Mouse (Mus musculus): ENCODE results near the gene Chrna10. TPM values are rescaled to one million over a fixed set of nuclear protein-coding genes. Genes with fewer than 3 reads are reported as not detected.

Chrna10 gene
- polyA plus RNA-seq, 1 experiment = 1.8 TPM

- 88% methylated on average over 7 of the region's 7 CpGs for WGBS
- Histone ChIP-seq H3K27me3 (ENCODE audit: control insufficient read depth, insufficient read depth, low read length) (no peaks in the 10 kb centered on the region), H3K27ac (ENCODE audit: control insufficient read depth, insufficient read depth, low read length) (no peak overlapping the region), H3K36me3 (ENCODE audit: control insufficient read depth, insufficient read depth, low read length) (peaks cover 56% of the 10 kb centered on the region), H3K4me3 (ENCODE audit: control insufficient read depth, insufficient read depth, low read length) (no peak overlapping the region), H3K4me1 (replicated peaks; ENCODE audit: control insufficient read depth, insufficient read depth, low read length) (no peaks in the 10 kb centered on the region)
- peak; percentile 30 for DNase-seq
- TF ChIP-seq POLR2A (IDR thresholded peaks at IDR 0.05; ENCODE audit: control insufficient read depth, extremely low read depth, insufficient read depth, low read length, poor library complexity) (no peak), CTCF (IDR thresholded peaks at IDR 0.05; ENCODE audit: borderline replicate concordance, control insufficient read depth, extremely low read depth, insufficient read depth, low read length, poor library complexity) (no peak)
These were observed 38.1 kb downstream of the Chrna10 start for GRCm38 (mm10) chr7:102078517-102078916.

DNA sequence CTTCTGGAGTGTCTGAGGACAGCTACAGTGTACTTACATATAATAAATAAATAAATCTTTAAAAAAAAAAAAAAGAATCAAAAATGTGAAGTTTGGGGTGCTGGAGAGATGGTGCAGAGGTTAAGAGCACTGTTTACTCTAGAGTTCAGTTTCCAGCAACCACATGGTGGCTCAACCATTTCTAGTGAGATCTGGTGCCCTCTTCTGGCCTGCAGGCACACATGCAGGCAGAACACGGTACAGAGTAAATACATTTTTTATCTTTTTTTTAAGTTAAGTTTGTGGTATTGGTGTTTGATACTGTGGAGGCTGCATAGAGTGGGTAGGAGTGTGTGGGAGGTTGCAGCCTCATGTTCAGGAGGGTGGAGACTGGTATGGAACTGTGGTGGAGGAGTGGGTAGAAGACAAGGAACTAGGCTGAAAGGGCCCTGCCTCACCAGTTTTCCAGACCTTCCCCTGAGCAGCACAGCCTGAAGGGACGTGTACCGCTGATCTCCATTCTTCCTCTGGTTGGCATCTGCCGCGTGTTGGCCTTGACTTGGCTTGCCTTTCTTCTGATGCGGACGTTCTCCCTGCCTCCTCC, 39.8 kb downstream of the Chrna10 start:
- peaks cover 66% of the 10 kb centered on the region for H3K36me3 ChIP-seq (ENCODE audit: control insufficient read depth, insufficient read depth, low read length)
- 81% methylated on average over 6 of the region's 7 CpGs for WGBS
- H3K4me3 ChIP-seq (ENCODE audit: control insufficient read depth, insufficient read depth, low read length) = no peak overlapping the region
- H3K4me1 ChIP-seq (replicated peaks; ENCODE audit: control insufficient read depth, insufficient read depth, low read length) = no peaks in the 10 kb centered on the region
- peak; percentile 45 for DNase-seq
- H3K27ac ChIP-seq (ENCODE audit: control insufficient read depth, insufficient read depth, low read length) = no peak overlapping the region
- TF ChIP-seq POLR2A (IDR thresholded peaks at IDR 0.05; ENCODE audit: control insufficient read depth, extremely low read depth, insufficient read depth, low read length, poor library complexity) (no peak), CTCF (IDR thresholded peaks at IDR 0.05; ENCODE audit: borderline replicate concordance, control insufficient read depth, extremely low read depth, insufficient read depth, low read length, poor library complexity) (no peak)
- no peaks in the 10 kb centered on the region for H3K27me3 ChIP-seq (ENCODE audit: control insufficient read depth, insufficient read depth, low read length)

GRCm38 (mm10) chr7:102066363-102066762, 50.3 kb downstream of the Chrna10 start:
- WGBS = 66% methylated on average over 6 of the region's 6 CpGs

GRCm38 (mm10) chr7:102065046-102065891, 51.4 kb downstream of the Chrna10 start, which contains the start of the genes Rnf121, Xndc1 and Xntrpc:
Gene Rnf121 (minus strand): TSS chr7:102065469.
Gene Xndc1 (plus strand): TSS chr7:102065511.
Gene Xntrpc (plus strand): TSS chr7:102065713.
- peak within 1 kb of the TSS; percentile 92 for H3K4me3 ChIP-seq (ENCODE audit: control insufficient read depth, insufficient read depth, low read length)
- peak; percentile 92 for DNase-seq
- H3K4me1 ChIP-seq (replicated peaks; ENCODE audit: control insufficient read depth, insufficient read depth, low read length) = peaks cover 4% of the 10 kb centered on the region
- H3K27ac ChIP-seq (ENCODE audit: control insufficient read depth, insufficient read depth, low read length) = peak within 1 kb of the TSS; percentile 53; the same call in 1 of the 2 replicates
- no peak for TF ChIP-seq CTCF (IDR thresholded peaks at IDR 0.05; ENCODE audit: borderline replicate concordance, control insufficient read depth, extremely low read depth, insufficient read depth, low read length, poor library complexity)
- TF ChIP-seq POLR2A (IDR thresholded peaks at IDR 0.05; ENCODE audit: control insufficient read depth, extremely low read depth, insufficient read depth, low read length, poor library complexity) = peak; percentile 73
- under 1% methylated on average over 56 of the region's 56 CpGs for WGBS
- H3K36me3 ChIP-seq (ENCODE audit: control insufficient read depth, insufficient read depth, low read length) = no peaks in the 10 kb centered on the region
- H3K27me3 ChIP-seq (ENCODE audit: control insufficient read depth, insufficient read depth, low read length) = no peaks in the 10 kb centered on the region

More at GRCm38 (mm10) chr7:102066363-102066762, 50.3 kb downstream of the Chrna10 start:
- Histone ChIP-seq H3K27ac (ENCODE audit: control insufficient read depth, insufficient read depth, low read length) (no peak overlapping the region), H3K27me3 (ENCODE audit: control insufficient read depth, insufficient read depth, low read length) (no peaks in the 10 kb centered on the region), H3K36me3 (ENCODE audit: control insufficient read depth, insufficient read depth, low read length) (no peaks in the 10 kb centered on the region), H3K4me3 (ENCODE audit: control insufficient read depth, insufficient read depth, low read length) (no peak overlapping the region), H3K4me1 (replicated peaks; ENCODE audit: control insufficient read depth, insufficient read depth, low read length) (peaks cover 4% of the 10 kb centered on the region)
- no peak for DNase-seq
- TF ChIP-seq POLR2A (IDR thresholded peaks at IDR 0.05; ENCODE audit: control insufficient read depth, extremely low read depth, insufficient read depth, low read length, poor library complexity) = no peak
- no peak for TF ChIP-seq CTCF (IDR thresholded peaks at IDR 0.05; ENCODE audit: borderline replicate concordance, control insufficient read depth, extremely low read depth, insufficient read depth, low read length, poor library complexity)

DNA sequence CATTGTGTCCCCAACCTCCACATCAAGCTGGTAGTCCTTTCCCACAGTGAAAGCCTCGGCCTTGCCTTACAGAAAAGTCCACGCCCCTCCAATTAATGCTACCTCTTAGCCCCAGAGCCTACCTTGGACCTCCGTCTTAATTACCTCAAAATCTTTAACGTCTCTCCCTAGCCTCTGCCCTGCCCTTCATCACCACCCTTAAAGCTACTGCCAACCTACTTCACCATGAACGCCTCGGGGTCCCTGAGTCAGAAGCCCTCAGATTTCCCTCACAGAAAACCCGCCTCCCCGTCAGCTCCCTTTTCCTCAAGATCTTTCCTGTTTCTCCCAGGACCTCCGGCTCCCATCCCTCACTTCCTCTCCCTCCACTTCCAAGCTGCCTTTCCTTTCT, 52.0 kb downstream of the Chrna10 start:
- WGBS = 1% methylated on average over 9 of the region's 9 CpGs
- no peaks in the 10 kb centered on the region for H3K27me3 ChIP-seq (ENCODE audit: control insufficient read depth, insufficient read depth, low read length)
- H3K4me3 ChIP-seq (ENCODE audit: control insufficient read depth, insufficient read depth, low read length) = peak overlapping the region; percentile 92
- no peaks in the 10 kb centered on the region for H3K36me3 ChIP-seq (ENCODE audit: control insufficient read depth, insufficient read depth, low read length)
- TF ChIP-seq POLR2A (IDR thresholded peaks at IDR 0.05; ENCODE audit: control insufficient read depth, extremely low read depth, insufficient read depth, low read length, poor library complexity) (no peak), CTCF (IDR thresholded peaks at IDR 0.05; ENCODE audit: borderline replicate concordance, control insufficient read depth, extremely low read depth, insufficient read depth, low read length, poor library complexity) (no peak)
- DNase-seq = no peak
- H3K4me1 ChIP-seq (replicated peaks; ENCODE audit: control insufficient read depth, insufficient read depth, low read length) = peaks cover 4% of the 10 kb centered on the region
- H3K27ac ChIP-seq (ENCODE audit: control insufficient read depth, insufficient read depth, low read length) = peak overlapping the region; percentile 22; the same call in 1 of the 2 replicates

- Histone ChIP-seq H3K27ac (ENCODE audit: control insufficient read depth, insufficient read depth, low read length) (no peak overlapping the region), H3K4me1 (replicated peaks; ENCODE audit: control insufficient read depth, insufficient read depth, low read length) (peaks cover 4% of the 10 kb centered on the region), H3K27me3 (ENCODE audit: control insufficient read depth, insufficient read depth, low read length) (no peaks in the 10 kb centered on the region), H3K4me3 (ENCODE audit: control insufficient read depth, insufficient read depth, low read length) (no peak overlapping the region), H3K36me3 (ENCODE audit: control insufficient read depth, insufficient read depth, low read length) (no peaks in the 10 kb centered on the region)
- 68% methylated on average over 9 of the region's 9 CpGs for WGBS
- DNase-seq = no peak
- no peak for TF ChIP-seq CTCF (IDR thresholded peaks at IDR 0.05; ENCODE audit: borderline replicate concordance, control insufficient read depth, extremely low read depth, insufficient read depth, low read length, poor library complexity)
These were observed 52.7 kb downstream of the Chrna10 start for GRCm38 (mm10) chr7:102063891-102064290.

All from thymus, adult 2 months (tissue).